Mouse (Mus musculus): ENCODE data around the gene Eml3. TPM values are rescaled to one million over a fixed set of nuclear protein-coding genes. Genes with fewer than 3 reads are reported as not detected.

Gene Eml3
- polyA plus RNA-seq, 1 experiment from 2014 or later, result 10.3 TPM

- peaks cover 8% of the 10 kb centered on the region for H3K4me1 ChIP-seq (ENCODE audit: control insufficient read depth, insufficient read depth, low read depth, low read length)
- H3K9ac ChIP-seq (ENCODE audit: low read depth, low read length), result no peak overlapping the region
- no peak overlapping the region for H3K4me3 ChIP-seq (ENCODE audit: low read length)
- H3K27me3 ChIP-seq (replicated peaks; ENCODE audit: control insufficient read depth, insufficient read depth, low read length), result 0 out of 2 replicates have a peak, but pooled peaks cover 2% of the 10 kb centered on the region
- WGBS, result 91% methylated on average over 12 of the region's 12 CpGs
- H3K36me3 ChIP-seq (ENCODE audit: control insufficient read depth, insufficient read depth, low read length), result peaks cover 14% of the 10 kb centered on the region
- no peak overlapping the region for H3K4me2 ChIP-seq (ENCODE audit: low read length)
- no peak for ATAC-seq
- H3K9me3 ChIP-seq (ENCODE audit: control insufficient read depth, low read length), result no peaks in the 10 kb centered on the region
- no peak overlapping the region for H3K27ac ChIP-seq (ENCODE audit: low read depth, low read length)
These were observed 1.3 kb upstream of the Eml3 start for GRCm38 (mm10) chr19:8927891-8928525.

DNA sequence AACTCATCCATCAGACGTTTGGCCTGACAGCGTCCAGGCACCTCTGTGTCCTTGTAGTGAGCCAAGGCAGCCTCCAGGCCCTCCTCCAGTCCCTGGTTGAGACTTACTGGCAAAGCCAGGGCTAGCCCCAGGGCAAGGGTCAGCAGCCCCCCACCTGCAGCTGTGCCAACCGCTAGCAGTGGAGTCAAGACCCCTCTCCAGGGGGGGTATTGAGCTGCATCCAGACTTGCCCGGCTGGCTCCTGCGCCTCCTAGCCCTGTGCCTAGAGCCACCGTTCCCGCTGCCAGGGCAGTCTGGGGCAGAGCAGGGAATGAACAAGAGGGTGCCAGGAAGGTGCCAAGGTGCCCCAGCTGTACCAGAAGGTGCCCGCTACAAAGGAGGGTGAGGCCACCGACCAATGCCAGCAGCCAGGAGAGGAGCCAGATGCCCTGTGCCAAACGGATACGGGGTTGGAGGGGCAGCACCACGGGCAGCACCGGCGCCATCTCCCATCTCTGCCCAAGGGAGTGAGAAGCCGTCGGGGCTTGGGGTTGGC is 596 bp upstream of the Eml3 start:
- H3K27me3 ChIP-seq (replicated peaks; ENCODE audit: control insufficient read depth, insufficient read depth, low read length), result 0 out of 2 replicates have a peak, but pooled peaks cover 2% of the 10 kb centered on the region
- H3K36me3 ChIP-seq (ENCODE audit: control insufficient read depth, insufficient read depth, low read length), result peaks cover 14% of the 10 kb centered on the region
- H3K4me3 ChIP-seq (ENCODE audit: low read length), result peak overlapping the region; percentile 57
- 16% methylated on average over 16 of the region's 16 CpGs for WGBS
- H3K4me1 ChIP-seq (ENCODE audit: control insufficient read depth, insufficient read depth, low read depth, low read length), result peaks cover 8% of the 10 kb centered on the region
- no peak overlapping the region for H3K27ac ChIP-seq (ENCODE audit: low read depth, low read length)
- no peaks in the 10 kb centered on the region for H3K9me3 ChIP-seq (ENCODE audit: control insufficient read depth, low read length)
- ATAC-seq, result peak; percentile 40
- peak overlapping the region; percentile 72 for H3K4me2 ChIP-seq (ENCODE audit: low read length)
- H3K9ac ChIP-seq (ENCODE audit: low read depth, low read length), result peak overlapping the region; percentile 73

GRCm38 (mm10) chr19:8930117-8930516 is 765 bp downstream of the Eml3 start:
- no peaks in the 10 kb centered on the region for H3K9me3 ChIP-seq (ENCODE audit: control insufficient read depth, low read length)
- peaks cover 8% of the 10 kb centered on the region for H3K4me1 ChIP-seq (ENCODE audit: control insufficient read depth, insufficient read depth, low read depth, low read length)
- ATAC-seq, result no peak
- peak overlapping the region; percentile 73 for H3K9ac ChIP-seq (ENCODE audit: low read depth, low read length)
- peak overlapping the region; percentile 72 for H3K4me2 ChIP-seq (ENCODE audit: low read length)
- H3K4me3 ChIP-seq (ENCODE audit: low read length), result peak overlapping the region; percentile 57
- peaks cover 14% of the 10 kb centered on the region for H3K36me3 ChIP-seq (ENCODE audit: control insufficient read depth, insufficient read depth, low read length)
- 0 out of 2 replicates have a peak, but pooled peaks cover 2% of the 10 kb centered on the region for H3K27me3 ChIP-seq (replicated peaks; ENCODE audit: control insufficient read depth, insufficient read depth, low read length)
- WGBS, result 17% methylated on average over 11 of the region's 11 CpGs
- no peak overlapping the region for H3K27ac ChIP-seq (ENCODE audit: low read depth, low read length)

- ATAC-seq, result no peak
- Histone ChIP-seq H3K27ac (ENCODE audit: low read depth, low read length) (no peak overlapping the region), H3K4me2 (ENCODE audit: low read length) (no peak overlapping the region; the same call in 1 of the 2 replicates), H3K9ac (ENCODE audit: low read depth, low read length) (no peak overlapping the region), H3K27me3 (replicated peaks; ENCODE audit: control insufficient read depth, insufficient read depth, low read length) (0 out of 2 replicates have a peak, but pooled peaks cover 2% of the 10 kb centered on the region), H3K4me1 (ENCODE audit: control insufficient read depth, insufficient read depth, low read depth, low read length) (peaks cover 8% of the 10 kb centered on the region), H3K36me3 (ENCODE audit: control insufficient read depth, insufficient read depth, low read length) (peaks cover 11% of the 10 kb centered on the region), H3K4me3 (ENCODE audit: low read length) (no peak overlapping the region), H3K9me3 (ENCODE audit: control insufficient read depth, low read length) (no peaks in the 10 kb centered on the region)
- 82% methylated on average over 7 of the region's 7 CpGs for WGBS
These were observed 1.4 kb downstream of the Eml3 start for GRCm38 (mm10) chr19:8930771-8931170.

DNA sequence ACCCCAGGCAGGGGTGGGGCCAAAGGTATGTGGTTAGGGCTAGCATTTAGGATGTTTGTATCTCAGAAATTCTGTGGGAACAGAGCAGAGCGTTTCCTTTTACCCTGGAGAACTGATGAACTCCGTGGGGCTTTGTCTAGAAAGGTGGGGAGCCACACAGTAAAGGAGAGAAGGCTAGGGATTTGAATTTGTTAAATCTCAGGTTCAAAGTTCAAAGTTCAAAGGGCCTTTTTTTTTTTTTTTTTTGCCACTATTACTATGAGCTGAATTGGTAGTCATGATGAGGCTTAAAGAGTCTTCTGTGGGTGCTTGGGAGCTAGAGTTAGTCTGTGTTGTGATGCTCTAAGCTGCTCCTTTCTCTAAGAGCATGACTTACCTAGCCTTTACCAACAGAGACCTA is 7.4 kb downstream of the Eml3 start:
- H3K36me3 ChIP-seq (ENCODE audit: control insufficient read depth, insufficient read depth, low read length), result no peaks in the 10 kb centered on the region; the same call in 1 of the 2 replicates
- no peak overlapping the region for H3K27ac ChIP-seq (ENCODE audit: low read depth, low read length)
- no peak for ATAC-seq
- no peak overlapping the region for H3K9ac ChIP-seq (ENCODE audit: low read depth, low read length)
- H3K4me2 ChIP-seq (ENCODE audit: low read length), result no peak overlapping the region
- H3K27me3 ChIP-seq (replicated peaks; ENCODE audit: control insufficient read depth, insufficient read depth, low read length), result no peaks in the 10 kb centered on the region
- no peaks in the 10 kb centered on the region for H3K9me3 ChIP-seq (ENCODE audit: control insufficient read depth, low read length)
- peaks cover 6% of the 10 kb centered on the region for H3K4me1 ChIP-seq (ENCODE audit: control insufficient read depth, insufficient read depth, low read depth, low read length)
- 89% methylated on average over 2 of the region's 2 CpGs for WGBS
- no peak overlapping the region for H3K4me3 ChIP-seq (ENCODE audit: low read length)

DNA sequence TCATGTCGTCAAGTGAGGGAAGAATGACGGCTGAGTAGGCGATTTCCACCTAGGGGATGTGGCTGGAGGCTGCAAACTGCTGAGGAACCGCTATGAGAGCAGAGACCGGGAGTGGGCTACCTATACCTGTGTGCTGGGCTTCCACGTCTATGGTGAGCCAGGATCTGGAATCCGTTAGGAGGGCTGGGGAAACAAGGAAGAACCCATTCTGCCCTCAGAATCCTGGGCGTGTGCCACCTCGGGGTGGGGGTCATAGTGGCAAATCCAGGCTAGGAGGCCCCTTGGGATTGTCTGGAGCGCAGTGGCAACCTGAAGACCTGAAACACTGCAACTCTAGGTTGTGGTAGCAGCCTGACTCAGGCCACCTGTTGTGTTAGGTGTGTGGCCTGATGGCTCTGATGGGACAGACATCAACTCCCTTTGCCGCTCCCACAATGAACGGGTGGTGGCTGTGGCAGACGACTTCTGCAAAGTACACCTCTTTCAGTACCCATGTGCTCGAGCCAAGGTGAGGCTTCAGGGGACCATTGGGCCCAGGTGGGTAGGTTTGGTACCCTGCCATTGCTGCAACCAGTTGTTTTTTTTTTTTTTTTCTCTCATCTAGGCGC is 11.3 kb downstream of the Eml3 start:
- no peak overlapping the region for H3K4me3 ChIP-seq (ENCODE audit: low read length)
- 80% methylated on average over 15 of the region's 15 CpGs for WGBS

DNA sequence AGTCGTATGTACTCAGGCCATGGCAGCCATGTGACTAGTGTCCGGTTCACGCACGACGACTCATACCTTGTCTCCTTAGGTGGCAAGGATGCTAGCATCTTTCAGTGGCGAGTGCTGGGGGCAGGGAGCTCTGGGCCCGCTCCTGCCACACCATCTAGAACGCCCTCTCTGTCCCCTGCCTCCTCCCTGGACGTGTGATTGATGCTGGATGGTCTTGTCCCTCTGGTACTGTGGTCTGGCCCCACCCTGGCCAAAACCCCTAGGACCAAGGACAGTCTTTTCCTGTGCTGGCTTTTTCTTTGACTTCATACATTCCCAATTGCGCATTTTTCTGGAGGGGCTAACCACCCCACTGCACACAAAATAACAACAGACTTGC is 11.8 kb downstream of the Eml3 start:
- Histone ChIP-seq H3K4me2 (ENCODE audit: low read length) (peak overlapping the region; percentile 71), H3K9me3 (ENCODE audit: control insufficient read depth, low read length) (no peaks in the 10 kb centered on the region), H3K27ac (ENCODE audit: low read depth, low read length) (0 out of 2 replicates have a peak overlapping the region, but pooled peaks have one; percentile 9), H3K36me3 (ENCODE audit: control insufficient read depth, insufficient read depth, low read length) (peaks cover 8% of the 10 kb centered on the region), H3K27me3 (replicated peaks; ENCODE audit: control insufficient read depth, insufficient read depth, low read length) (no peaks in the 10 kb centered on the region), H3K4me3 (ENCODE audit: low read length) (peak overlapping the region; percentile 89), H3K9ac (ENCODE audit: low read depth, low read length) (peak overlapping the region; percentile 49), H3K4me1 (ENCODE audit: control insufficient read depth, insufficient read depth, low read depth, low read length) (peaks cover 22% of the 10 kb centered on the region)
- 29% methylated on average over 10 of the region's 10 CpGs for WGBS
- ATAC-seq, result peak; percentile 38

More for the DNA sequence above, 11.3 kb downstream of the Eml3 start:
- H3K9me3 ChIP-seq (ENCODE audit: control insufficient read depth, low read length), result no peaks in the 10 kb centered on the region
- no peak for ATAC-seq
- H3K36me3 ChIP-seq (ENCODE audit: control insufficient read depth, insufficient read depth, low read length), result peaks cover 6% of the 10 kb centered on the region
- peak overlapping the region; percentile 71 for H3K4me2 ChIP-seq (ENCODE audit: low read length)
- peak overlapping the region; percentile 49; the same call in 1 of the 2 replicates for H3K9ac ChIP-seq (ENCODE audit: low read depth, low read length)
- H3K4me1 ChIP-seq (ENCODE audit: control insufficient read depth, insufficient read depth, low read depth, low read length), result peaks cover 22% of the 10 kb centered on the region
- H3K27ac ChIP-seq (ENCODE audit: low read depth, low read length), result no peak overlapping the region
- H3K27me3 ChIP-seq (replicated peaks; ENCODE audit: control insufficient read depth, insufficient read depth, low read length), result no peaks in the 10 kb centered on the region

GRCm38 (mm10) chr19:8941515-8942217 is 12.3 kb downstream of the Eml3 start, which contains the start of gene Mta2:
Gene Mta2 (plus strand): TSS chr19:8941875.
- Histone ChIP-seq H3K9ac (ENCODE audit: low read depth, low read length) (peak within 1 kb of the TSS; percentile 97), H3K36me3 (ENCODE audit: control insufficient read depth, insufficient read depth, low read length) (peaks cover 12% of the 10 kb centered on the region), H3K4me1 (ENCODE audit: control insufficient read depth, insufficient read depth, low read depth, low read length) (peaks cover 22% of the 10 kb centered on the region), H3K4me3 (ENCODE audit: low read length) (peak within 1 kb of the TSS; percentile 89), H3K9me3 (ENCODE audit: control insufficient read depth, low read length) (no peaks in the 10 kb centered on the region), H3K4me2 (ENCODE audit: low read length) (peak within 1 kb of the TSS; percentile 71), H3K27me3 (replicated peaks; ENCODE audit: control insufficient read depth, insufficient read depth, low read length) (no peaks in the 10 kb centered on the region), H3K27ac (ENCODE audit: low read depth, low read length) (peak within 1 kb of the TSS; percentile 97)
- under 1% methylated on average over 64 of the region's 64 CpGs for WGBS
- ATAC-seq, result peak; percentile 96
